ENCODE assay signal across 8 mouse cellular contexts in the genomic region with DNA sequence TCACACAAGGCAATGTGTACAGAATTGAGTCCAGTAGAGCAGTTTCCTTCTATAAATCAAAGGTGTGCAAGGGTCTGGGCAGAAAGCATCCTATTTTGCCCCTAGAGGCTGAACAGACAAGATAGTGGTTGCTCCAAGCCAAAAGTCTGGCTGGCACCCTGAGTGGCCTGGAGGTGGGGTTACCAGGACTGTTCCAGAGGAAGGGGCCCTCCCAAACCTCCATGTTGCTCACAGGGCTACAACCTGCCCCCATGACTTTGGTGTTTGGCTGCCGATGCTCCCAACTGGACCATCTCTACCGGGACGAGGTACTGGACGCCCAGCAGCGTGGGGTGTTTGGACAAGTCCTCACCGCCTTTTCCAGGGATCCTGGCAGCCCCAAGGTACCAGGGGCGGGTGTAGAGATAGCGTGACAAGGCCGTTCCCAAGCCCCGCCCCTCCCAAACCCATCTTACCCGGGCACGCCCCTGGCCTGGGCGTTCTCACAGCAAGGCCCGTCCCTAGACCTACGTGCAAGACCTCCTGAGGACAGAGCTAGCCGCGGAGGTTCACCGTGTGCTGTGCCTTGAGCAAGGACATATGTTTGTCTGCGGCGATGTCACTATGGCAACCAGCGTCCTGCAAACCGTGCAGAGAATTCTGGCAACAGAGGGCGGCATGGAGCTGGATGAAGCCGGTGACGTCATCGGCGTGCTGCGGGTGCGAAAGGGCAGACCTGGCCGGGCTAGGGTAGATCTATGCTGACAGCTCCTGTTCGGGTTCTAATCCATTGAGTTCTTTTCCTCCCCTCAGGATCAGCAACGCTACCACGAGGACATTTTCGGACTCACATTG. TPM values are rescaled to one million over a fixed set of nuclear protein-coding genes. Genes with fewer than 3 reads are reported as not detected.
DNase-seq lines count a peak whose midpoint lies in the region; ATAC-seq and TF ChIP-seq lines count a peak whose summit lies in the region.

No protein-coding gene starts in this region.

- 0 out of 2 replicates have a peak overlapping the region, but pooled peaks have one; percentile 1 for H3K27ac ChIP-seq in cortical plate, adult 2 months (ENCODE audit: insufficient read depth, low read length)

- peaks cover 6% of the 10 kb centered on the region; the same call in 1 of the 2 replicates for H3K4me1 ChIP-seq in cortical plate, adult 2 months (ENCODE audit: control insufficient read depth, insufficient read depth, low read length)

- peak overlapping the region; percentile 49 for H3K4me3 ChIP-seq in cortical plate, adult 2 months (ENCODE audit: insufficient read depth, low read length)

- TF ChIP-seq POLR2A in cortical plate, adult 2 months (IDR thresholded peaks at IDR 0.05; ENCODE audit: extremely low read depth, insufficient read depth, low read length) = no peak

- TF ChIP-seq CTCF in cortical plate, adult 2 months (IDR thresholded peaks at IDR 0.05; ENCODE audit: extremely low read depth, insufficient read depth, low read length) = peak; percentile 29; the same call in 1 of the 2 replicates

- peak; percentile 78 to 81 for DNase-seq in gastrocnemius, adult 8-10 months (ENCODE audit: low spot score in 2 of 2)
- DNase-seq in induced T-regulatory cell, adult 2 months (ENCODE audit: low read depth) = peak; percentile 98
- peak; percentile 83 to 94 for DNase-seq in left cerebral cortex, adult 9 months (ENCODE audit: low spot score in 2 of 2)
- peak; percentile 91 for DNase-seq in right cerebral cortex, postnatal 14 days
- DNase-seq in urinary bladder, postnatal 36 days (ENCODE audit: low spot score in 2 of 2) = peak; percentile 75 to 87

- ATAC-seq in activated CD4-positive, CD25-positive, alpha-beta regulatory T cell, adult 4 months = peak; percentile 78
- ATAC-seq in megakaryocyte progenitor cell, adult 5-6 weeks (replicated peaks; ENCODE audit: poor library complexity) = peak; percentile 78

RNA-seq across cellular contexts. Expression of a gene that starts 8.7 kb away (rescaled TPM):
- 1 to 10 TPM; 2.2 to 2.9 TPM for polyA plus RNA-seq in activated CD4-positive, CD25-positive, alpha-beta regulatory T cell, adult 4 months (2017; shearing (Covaris generic))
- polyA plus RNA-seq in cortical plate, adult 2 months (2012; rRNA removed) = 4.0 and 4.1 TPM in 2 replicates
- under 1 TPM in 1 of 4 experiments, not detected in 3; 0.22 TPM for total RNA-seq in gastrocnemius, adult 8-10 months (2022)
- total RNA-seq in megakaryocyte progenitor cell, adult 5-6 weeks (2015) = 0.90 and 1.9 TPM in 2 replicates
- total RNA-seq in megakaryocyte progenitor cell, adult 5-6 weeks (2017) = 2.6 and 3.5 TPM in 2 replicates

RNA-seq across cellular contexts. Expression of a gene that starts 10.2 kb away (rescaled TPM):
- 10 to 100 TPM; 15.3 to 21.6 TPM for polyA plus RNA-seq in activated CD4-positive, CD25-positive, alpha-beta regulatory T cell, adult 4 months (2017; shearing (Covaris generic))
- polyA plus RNA-seq in cortical plate, adult 2 months (2012; rRNA removed) = 54.8 and 57.3 TPM in 2 replicates
- total RNA-seq in gastrocnemius, adult 8-10 months (2022) = 10 to 100 TPM; 34.7 to 40.0 (median 38.8) TPM
- 23.5 and 30.9 TPM in 2 replicates for total RNA-seq in megakaryocyte progenitor cell, adult 5-6 weeks (2015)
- total RNA-seq in megakaryocyte progenitor cell, adult 5-6 weeks (2017) = 12.2 and 18.1 TPM in 2 replicates

RNA-seq across cellular contexts. Expression of a gene that starts 18.6 kb away (rescaled TPM):
- under 1 TPM in 1 of 2 experiments, not detected in 1; 0.42 TPM for polyA plus RNA-seq in activated CD4-positive, CD25-positive, alpha-beta regulatory T cell, adult 4 months (2017; shearing (Covaris generic))
- polyA plus RNA-seq in cortical plate, adult 2 months (2012; rRNA removed) = 9.6 and 10.4 TPM in 2 replicates
- total RNA-seq in gastrocnemius, adult 8-10 months (2022) = 1 to 10 TPM; 3.2 to 5.8 (median 4.0) TPM
- 0.12 TPM in 1 of 2 replicates, not detected in the other for total RNA-seq in megakaryocyte progenitor cell, adult 5-6 weeks (2015)
- total RNA-seq in megakaryocyte progenitor cell, adult 5-6 weeks (2017) = not detected in 2 replicates

RNA-seq across cellular contexts. Expression of a gene that starts 29.9 kb away (rescaled TPM):
- under 1 TPM in 1 of 2 experiments, not detected in 1; 0.85 TPM for polyA plus RNA-seq in activated CD4-positive, CD25-positive, alpha-beta regulatory T cell, adult 4 months (2017; shearing (Covaris generic))
- 0.44 and 0.70 TPM in 2 replicates for polyA plus RNA-seq in cortical plate, adult 2 months (2012; rRNA removed)
- under 1 TPM in 1 of 4 experiments, not detected in 3; 0.34 TPM for total RNA-seq in gastrocnemius, adult 8-10 months (2022)
- 0.12 and 0.15 TPM in 2 replicates for total RNA-seq in megakaryocyte progenitor cell, adult 5-6 weeks (2015)
- total RNA-seq in megakaryocyte progenitor cell, adult 5-6 weeks (2017) = 0.20 TPM in 1 of 2 replicates, not detected in the other

RNA-seq across cellular contexts. Expression of a gene that starts 31.8 kb away (rescaled TPM):
- under 1 TPM; 0.16 to 0.24 TPM for polyA plus RNA-seq in activated CD4-positive, CD25-positive, alpha-beta regulatory T cell, adult 4 months (2017; shearing (Covaris generic))
- 27.3 and 29.4 TPM in 2 replicates for polyA plus RNA-seq in cortical plate, adult 2 months (2012; rRNA removed)
- 1 to 10 TPM in 2 of 4 experiments, under 1 TPM in 2; 0.54 to 1.8 (median 1.2) TPM for total RNA-seq in gastrocnemius, adult 8-10 months (2022)
- not detected in 2 replicates for total RNA-seq in megakaryocyte progenitor cell, adult 5-6 weeks (2015)
- 0.12 TPM in 1 of 2 replicates, not detected in the other for total RNA-seq in megakaryocyte progenitor cell, adult 5-6 weeks (2017)

Comparison
In these comparisons a context has a peak if more than half of its experiments do, and no peak if none do; other contexts are left out.
1. Peak in every context shown above with its lines: DNase-seq, ATAC-seq, H3K4me3 ChIP-seq and H3K27ac ChIP-seq.